Mouse (Mus musculus): ENCODE measurements around the gene Gm5751. TPM values are rescaled to one million over a fixed set of nuclear protein-coding genes. Genes with fewer than 3 reads are reported as not detected.

Gene Gm5751
- not detected for polyA plus RNA-seq (2014; fragmentation: Illumina TruSeq; extraction: RNeasy Lipid Tissue Mini Kit (QIAGEN cat#74804); ENCODE audit: low read depth, low replicate concordance)

GRCm38 (mm10) chrX:8873953-8874352 is at the start of gene Gm5751:
Gene Gm5751 (plus strand): TSS chrX:8874253.

GRCm38 (mm10) chrX:8843694-8844093 is 30.4 kb upstream of the Gm5751 start, which contains the start of gene Gm6592:
Gene Gm6592 (plus strand): TSS chrX:8843994.

GRCm38 (mm10) chrX:8892343-8893155 is 18.5 kb downstream of the Gm5751 start, which contains the start of gene B630019K06Rik:
Gene B630019K06Rik (plus strand): TSS chrX:8892382.

Other genes with a start within 250 kb of the Gm5751 start
- gene Ssxb8, start 183.4 kb upstream of the Gm5751 start, polyA plus RNA-seq (2014; fragmentation: Illumina TruSeq; extraction: RNeasy Lipid Tissue Mini Kit (QIAGEN cat#74804); ENCODE audit: low read depth, low replicate concordance): not detected
- gene Ssx9, start 125.8 kb upstream of the Gm5751 start, polyA plus RNA-seq (2014; fragmentation: Illumina TruSeq; extraction: RNeasy Lipid Tissue Mini Kit (QIAGEN cat#74804); ENCODE audit: low read depth, low replicate concordance): not detected
- not detected for gene Ssxb5, start 70.6 kb upstream of the Gm5751 start, polyA plus RNA-seq (2014; fragmentation: Illumina TruSeq; extraction: RNeasy Lipid Tissue Mini Kit (QIAGEN cat#74804); ENCODE audit: low read depth, low replicate concordance)
- gene Gm6592, start 30.3 kb upstream of the Gm5751 start, polyA plus RNA-seq (2014; fragmentation: Illumina TruSeq; extraction: RNeasy Lipid Tissue Mini Kit (QIAGEN cat#74804); ENCODE audit: low read depth, low replicate concordance): not detected
- gene B630019K06Rik, start 18.1 kb downstream of the Gm5751 start, polyA plus RNA-seq (2014; fragmentation: Illumina TruSeq; extraction: RNeasy Lipid Tissue Mini Kit (QIAGEN cat#74804); ENCODE audit: low read depth, low replicate concordance): 0.79 TPM
- gene Fthl17b, start 88.7 kb downstream of the Gm5751 start, polyA plus RNA-seq (2014; fragmentation: Illumina TruSeq; extraction: RNeasy Lipid Tissue Mini Kit (QIAGEN cat#74804); ENCODE audit: low read depth, low replicate concordance): not detected
- gene Fthl17c, start 102.3 kb downstream of the Gm5751 start, polyA plus RNA-seq (2014; fragmentation: Illumina TruSeq; extraction: RNeasy Lipid Tissue Mini Kit (QIAGEN cat#74804); ENCODE audit: low read depth, low replicate concordance): not detected
- gene Fthl17d, start 112.5 kb downstream of the Gm5751 start, polyA plus RNA-seq (2014; fragmentation: Illumina TruSeq; extraction: RNeasy Lipid Tissue Mini Kit (QIAGEN cat#74804); ENCODE audit: low read depth, low replicate concordance): not detected
- gene Fthl17e, start 159.2 kb downstream of the Gm5751 start, polyA plus RNA-seq (2014; fragmentation: Illumina TruSeq; extraction: RNeasy Lipid Tissue Mini Kit (QIAGEN cat#74804); ENCODE audit: low read depth, low replicate concordance): not detected
- gene Fthl17f, start 188.8 kb downstream of the Gm5751 start, polyA plus RNA-seq (2014; fragmentation: Illumina TruSeq; extraction: RNeasy Lipid Tissue Mini Kit (QIAGEN cat#74804); ENCODE audit: low read depth, low replicate concordance): not detected
- gene 4930402K13Rik, start 230.3 kb downstream of the Gm5751 start, polyA plus RNA-seq (2014; fragmentation: Illumina TruSeq; extraction: RNeasy Lipid Tissue Mini Kit (QIAGEN cat#74804); ENCODE audit: low read depth, low replicate concordance): not detected